Mouse (Mus musculus): ENCODE measurements around the gene Pygo1.

Gene Pygo1

GRCm38 (mm10) chr9:72936301-72936700 is 10.9 kb downstream of the Pygo1 start:
- no peak for DNase-seq

- no peak for DNase-seq
Observed at GRCm38 (mm10) chr9:72943424-72943823, 18.0 kb downstream of the Pygo1 start.

GRCm38 (mm10) chr9:72944286-72944685 is 18.8 kb downstream of the Pygo1 start:
- no peak for DNase-seq

GRCm38 (mm10) chr9:72947010-72947409 is 21.6 kb downstream of the Pygo1 start:
- DNase-seq, result no peak

DNA sequence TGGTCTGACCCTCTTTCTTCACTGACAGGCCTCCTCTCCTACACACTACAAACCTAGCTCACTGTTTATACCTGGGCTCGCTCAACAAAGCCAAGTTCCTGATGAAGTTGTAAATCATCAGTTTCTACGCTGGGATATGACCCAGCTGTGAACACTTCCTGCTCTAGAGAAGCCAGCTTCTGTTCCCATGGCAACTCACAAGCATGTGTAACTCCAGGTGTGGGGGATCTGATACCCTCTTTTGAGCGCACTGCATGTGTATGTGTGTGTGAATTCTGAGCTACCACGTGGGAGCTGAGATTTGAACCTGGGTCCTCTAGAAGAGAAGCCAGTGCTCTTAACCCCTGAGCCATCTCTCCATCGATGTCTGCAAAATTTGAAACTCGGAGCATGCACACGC is 24.1 kb downstream of the Pygo1 start:
- DNase-seq, result no peak

DNA sequence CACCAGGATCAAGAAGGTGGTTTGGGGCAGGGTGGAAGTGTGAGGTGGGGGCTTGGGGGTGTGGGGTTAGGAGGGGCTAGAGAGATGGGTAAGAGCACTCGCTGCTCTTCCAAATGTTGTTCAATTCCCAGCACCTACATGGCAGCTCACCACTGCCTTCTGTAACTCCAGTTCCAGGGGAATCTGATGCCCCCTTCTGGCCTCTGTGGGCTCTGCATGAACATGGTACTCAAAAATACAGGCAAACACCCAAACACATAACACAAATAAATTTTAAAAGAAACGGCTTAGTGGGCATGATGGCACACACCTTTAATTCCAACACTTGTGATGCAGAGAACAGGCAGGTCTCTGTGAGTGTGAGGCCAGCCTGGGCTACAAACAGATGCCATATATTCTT is 29.3 kb downstream of the Pygo1 start:
- DNase-seq, result no peak

GRCm38 (mm10) chr9:72955546-72955945 is 30.1 kb downstream of the Pygo1 start:
- DNase-seq, result peak; percentile 40 to 45

GRCm38 (mm10) chr9:72958521-72959450 is 33.3 kb downstream of the Pygo1 start, which contains the start of the genes Dyx1c1 and Gm44503:
Gene Dyx1c1 (plus strand): TSS chr9:72958785.
Gene Gm44503 (plus strand): TSS chr9:72958852.
- peak; percentile 59 to 68 for DNase-seq

DNA sequence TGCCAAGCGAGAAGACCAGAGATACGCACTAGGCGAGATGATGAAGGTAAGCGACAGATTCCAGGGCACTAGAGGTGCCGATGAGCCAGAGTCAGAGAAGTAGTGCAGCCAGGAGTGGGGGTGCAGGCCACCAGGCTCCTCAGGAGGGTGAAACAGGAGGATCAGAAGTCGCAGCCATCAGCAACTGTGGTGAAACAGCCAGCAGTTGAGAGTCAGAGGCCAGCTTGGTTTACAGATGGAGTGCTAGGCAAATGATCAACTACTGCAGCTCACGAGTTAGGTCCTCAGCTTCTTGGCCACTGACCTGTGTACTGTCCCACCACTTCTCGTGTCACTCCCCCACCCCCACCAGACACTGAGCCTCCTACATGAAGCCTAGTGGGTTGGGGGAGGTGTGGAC is 35.9 kb downstream of the Pygo1 start:
- DNase-seq, result no peak

DNA sequence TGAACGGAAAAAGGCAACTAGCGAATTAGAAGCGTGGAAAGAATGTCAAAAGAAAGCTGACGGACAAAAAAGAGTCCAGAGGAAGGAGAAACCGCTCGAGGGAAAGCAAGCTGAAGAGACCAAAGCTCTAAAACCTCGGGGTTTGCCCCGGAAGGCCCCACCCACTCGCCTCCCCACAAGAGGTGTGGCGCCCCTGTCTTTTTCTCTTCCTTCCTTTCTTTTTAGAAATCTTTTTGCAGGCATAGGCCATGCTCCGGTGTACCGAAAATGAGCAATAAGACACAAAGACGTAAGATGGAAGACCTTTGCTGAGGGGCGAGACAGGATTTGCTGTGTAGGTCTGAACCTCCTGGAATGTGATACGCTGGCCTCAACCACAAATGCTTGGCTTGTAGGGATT is 36.5 kb downstream of the Pygo1 start:
- no peak for DNase-seq

DNA sequence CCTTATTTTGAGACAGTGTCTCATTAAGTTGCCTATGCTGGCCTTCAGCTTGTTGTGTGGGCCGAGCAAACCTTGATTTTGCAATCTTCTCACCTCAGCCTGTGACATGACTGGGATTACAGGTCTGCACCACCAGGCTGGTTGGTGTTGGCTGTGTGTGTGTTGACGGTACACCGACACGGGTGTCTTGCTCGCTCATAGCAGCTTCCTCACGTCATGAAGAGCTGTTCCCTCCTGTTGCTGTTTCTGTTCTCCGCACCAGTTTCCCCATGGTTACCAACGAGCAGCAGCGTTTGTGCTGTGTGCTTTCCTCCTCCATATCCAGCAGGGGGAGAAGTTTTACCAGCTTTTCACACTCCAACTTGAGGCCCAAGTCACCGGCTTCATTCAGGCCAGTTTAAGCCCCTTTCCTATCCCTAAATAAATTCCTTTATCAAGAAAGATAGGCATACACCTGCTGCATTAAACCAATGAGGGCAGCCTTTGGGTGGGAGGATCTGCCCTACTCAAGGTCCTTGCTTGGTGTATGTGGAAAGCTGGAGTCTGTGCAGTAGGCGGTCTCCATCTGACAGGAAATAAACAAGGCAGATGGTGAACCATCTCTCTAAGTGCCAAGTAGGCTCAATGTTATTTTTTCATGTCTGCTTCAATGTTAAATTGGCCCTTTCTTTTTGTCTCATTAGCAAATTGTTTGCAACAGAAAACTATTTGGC is 43.1 kb downstream of the Pygo1 start:
- DNase-seq, result peak; percentile 31 to 46

GRCm38 (mm10) chr9:72969874-72970273 is 44.4 kb downstream of the Pygo1 start:
- no peak for DNase-seq

DNA sequence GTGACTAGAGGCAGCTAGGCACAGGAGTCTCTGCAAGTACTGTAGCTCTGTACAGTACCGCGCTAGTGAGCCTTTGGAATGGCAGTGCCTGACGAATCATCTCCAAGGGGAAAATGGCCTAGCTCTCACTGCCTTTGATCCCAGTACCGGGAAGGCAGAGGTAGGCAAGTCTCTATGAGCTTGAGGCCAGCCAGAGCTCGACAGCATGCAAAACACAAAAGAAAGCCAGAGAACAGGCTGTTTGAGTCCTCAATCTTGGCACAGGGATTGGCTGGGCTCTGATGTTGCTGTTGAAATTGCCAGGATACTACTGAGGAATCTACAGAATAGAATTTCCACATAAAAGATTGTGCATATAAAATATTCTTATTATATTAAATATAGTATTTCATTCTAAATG is 47.0 kb downstream of the Pygo1 start:
- no peak for DNase-seq

- DNase-seq, result no peak
Observed at GRCm38 (mm10) chr9:72972984-72973383, 47.5 kb downstream of the Pygo1 start.

GRCm38 (mm10) chr9:72974734-72975133 is 49.3 kb downstream of the Pygo1 start:
- DNase-seq, result no peak

DNA sequence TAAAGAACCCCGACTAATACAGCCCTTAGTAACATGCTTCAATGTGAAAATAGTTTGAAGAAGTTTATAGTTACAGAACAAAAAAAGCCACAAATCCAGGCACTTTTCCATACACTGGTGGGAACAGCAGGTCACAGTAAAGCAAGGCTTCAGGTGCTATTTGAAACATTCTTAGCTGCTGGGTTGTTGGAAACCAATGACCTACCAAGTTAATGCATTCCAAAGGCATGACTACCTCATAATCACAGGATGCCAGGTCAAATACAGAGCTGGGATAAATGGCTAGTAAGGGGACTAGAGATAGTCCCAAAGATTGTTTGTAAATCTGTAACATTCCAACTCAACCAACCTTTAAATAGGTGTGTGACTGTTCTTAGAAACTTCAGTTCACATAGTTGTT is 49.8 kb downstream of the Pygo1 start:
- DNase-seq, result no peak

DNA sequence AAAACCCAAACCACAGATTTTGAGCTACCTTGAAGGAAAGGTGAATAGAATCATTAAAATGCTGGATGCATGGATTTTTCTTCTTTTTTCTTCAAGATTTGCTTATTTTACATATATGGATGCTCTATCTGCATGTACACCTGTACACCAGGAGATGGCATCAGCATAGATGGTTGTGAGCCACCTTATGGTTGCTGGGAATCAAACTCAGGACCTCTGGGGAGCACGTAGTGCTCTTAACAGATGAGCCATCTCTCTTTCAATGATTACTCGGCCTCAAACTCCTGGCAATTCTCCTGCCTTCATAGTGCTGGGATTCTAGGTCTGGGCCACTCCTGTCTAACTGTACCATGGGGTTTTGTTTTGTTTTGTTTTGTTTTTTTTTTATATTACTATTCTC is 57.6 kb downstream of the Pygo1 start:
- DNase-seq, result no peak

GRCm38 (mm10) chr9:72985250-72986220 is 60.1 kb downstream of the Pygo1 start, which contains the start of the genes Ccpg1os and Ccpg1:
Gene Ccpg1os (minus strand): TSS chr9:72985382.
Gene Ccpg1 (plus strand): TSS chr9:72985429.
- peak; percentile 96 for DNase-seq

GRCm38 (mm10) chr9:72987703-72988102 is 62.3 kb downstream of the Pygo1 start:
- DNase-seq, result no peak

GRCm38 (mm10) chr9:72988706-72989105 is 63.3 kb downstream of the Pygo1 start:
- DNase-seq, result no peak

DNA sequence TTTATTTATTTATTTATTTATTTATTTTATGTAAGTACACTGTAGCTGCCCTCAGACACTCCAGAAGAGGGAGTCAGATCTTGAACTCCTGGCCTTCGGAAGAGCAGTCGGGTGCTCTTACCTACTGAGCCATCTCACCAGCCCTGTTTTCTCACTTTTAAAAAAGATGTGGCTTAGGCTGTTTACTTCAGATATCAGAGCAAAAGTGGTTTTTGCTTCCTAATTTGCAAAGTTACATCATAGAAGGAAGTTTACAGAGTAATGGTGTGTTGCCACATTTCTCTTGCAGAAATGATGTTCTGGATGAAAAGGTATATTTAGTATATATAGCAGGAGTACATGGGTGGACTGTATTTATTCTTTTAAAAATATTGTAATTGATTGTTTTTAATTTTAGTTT is 66.0 kb downstream of the Pygo1 start:
- no peak for DNase-seq

DNA sequence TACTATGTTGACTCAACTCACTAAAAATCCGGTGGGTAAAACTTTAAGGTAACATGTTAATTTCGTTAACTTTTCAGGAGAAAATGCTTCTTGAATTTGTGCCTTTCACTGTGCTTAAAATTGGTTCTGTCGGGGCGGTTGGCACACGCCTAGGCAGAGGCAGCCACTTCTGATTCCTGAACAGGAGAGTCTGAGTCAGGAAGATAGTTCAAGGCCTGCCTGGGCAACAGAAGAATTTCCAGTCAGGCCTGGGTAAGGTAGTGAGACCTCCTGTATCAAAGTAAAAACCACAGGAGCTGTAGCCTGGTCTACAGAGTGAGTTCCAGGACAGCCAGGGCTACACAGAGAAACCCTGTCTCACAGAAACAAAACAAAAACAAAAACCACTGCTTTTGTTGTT is 67.1 kb downstream of the Pygo1 start:
- DNase-seq, result no peak

GRCm38 (mm10) chr9:72996167-72996566 is 70.7 kb downstream of the Pygo1 start:
- no peak for DNase-seq

All from cerebellum, postnatal 36 days (tissue).